Mouse (Mus musculus) retina, postnatal 7 days (tissue): Measurements from ENCODE around the gene Isg20l2.

Source experiments
- DNase-seq: peaks from one replicate; pipeline ENCODE4 v3.0.0-alpha.2; 2012; ENCODE audit warnings: low read depth, low spot score

The Isg20l2 gene

GRCm38 (mm10) chr3:87974381-87974987, 44.4 kb downstream of the Isg20l2 start:
- DNase-seq = no peak

GRCm38 (mm10) chr3:87979493-87979892, 49.4 kb downstream of the Isg20l2 start:
- no peak for DNase-seq

GRCm38 (mm10) chr3:87980085-87980484, 50.0 kb downstream of the Isg20l2 start:
- DNase-seq = no peak

GRCm38 (mm10) chr3:87980728-87981127, 50.6 kb downstream of the Isg20l2 start:
- no peak for DNase-seq

- no peak for DNase-seq
Observed at GRCm38 (mm10) chr3:87981214-87981760, 51.2 kb downstream of the Isg20l2 start.

- DNase-seq = no peak
Observed at GRCm38 (mm10) chr3:87981894-87982835, 52.1 kb downstream of the Isg20l2 start.

- DNase-seq = no peak
Observed at GRCm38 (mm10) chr3:87982836-87983601, 52.9 kb downstream of the Isg20l2 start.

GRCm38 (mm10) chr3:87983627-87984026, 53.5 kb downstream of the Isg20l2 start:
- no peak for DNase-seq

- no peak for DNase-seq
Observed at GRCm38 (mm10) chr3:87984094-87984493, 54.0 kb downstream of the Isg20l2 start.

- no peak for DNase-seq
Observed at GRCm38 (mm10) chr3:87985505-87986320, 55.6 kb downstream of the Isg20l2 start.

GRCm38 (mm10) chr3:87986868-87987267, 56.8 kb downstream of the Isg20l2 start:
- DNase-seq = peak; percentile 97

GRCm38 (mm10) chr3:87987633-87988032, 57.5 kb downstream of the Isg20l2 start:
- no peak for DNase-seq

GRCm38 (mm10) chr3:87988068-87988467, 58.0 kb downstream of the Isg20l2 start:
- no peak for DNase-seq

- no peak for DNase-seq
Observed at GRCm38 (mm10) chr3:87989935-87990334, 59.8 kb downstream of the Isg20l2 start.
